Mouse (Mus musculus): ENCODE results near the gene Npdc1. TPM values are rescaled to one million over a fixed set of nuclear protein-coding genes. Genes with fewer than 3 reads are reported as not detected.
"Not testable (repeated sequence)": the region's sequence is repeated elsewhere in the genome, so short reads cannot be mapped to it uniquely, and the experiment has no call there.

Gene Npdc1
- polyA plus RNA-seq, 1 experiment from 2014 or later, result 42.7 TPM

DNA sequence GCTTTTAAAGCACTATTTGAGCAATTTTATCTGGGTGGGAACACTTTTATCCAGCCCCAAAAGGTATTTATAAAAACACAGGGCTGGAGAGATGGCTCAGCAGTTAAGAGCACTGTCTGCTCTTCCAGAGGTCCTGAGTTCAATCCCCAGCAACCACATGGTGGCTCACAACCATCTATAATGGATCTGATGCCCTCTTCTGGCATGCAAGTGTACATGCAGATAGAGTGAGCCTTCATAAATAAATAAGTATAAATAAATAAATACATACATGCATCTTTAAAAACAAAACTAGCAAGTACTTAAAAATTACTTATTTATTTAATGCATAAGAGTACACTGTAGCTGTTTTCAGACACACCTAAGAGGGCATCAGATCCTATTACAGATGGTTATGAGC, 14.3 kb downstream of the Npdc1 start:
- not testable (repeated sequence) for DNase-seq (ENCODE audit: low spot score); H3K9me3 ChIP-seq (ENCODE audit: low read length); H3K27me3 ChIP-seq (replicated peaks; ENCODE audit: insufficient read depth, low read length); H3K4me3 ChIP-seq (ENCODE audit: low read depth, low read length); H3K4me2 ChIP-seq (replicated peaks; ENCODE audit: low read depth, low read length); H3K27ac ChIP-seq (ENCODE audit: low read length); H3K9ac ChIP-seq (replicated peaks; ENCODE audit: low read depth); H3K4me1 ChIP-seq (ENCODE audit: insufficient read depth, low read depth, low read length); ATAC-seq; H3K36me3 ChIP-seq (ENCODE audit: insufficient read depth, low read length)
- 0 out of 2 replicates have a peak, but pooled peaks have one; percentile 18 for TF ChIP-seq CTCF (IDR thresholded peaks at IDR 0.05)

DNA sequence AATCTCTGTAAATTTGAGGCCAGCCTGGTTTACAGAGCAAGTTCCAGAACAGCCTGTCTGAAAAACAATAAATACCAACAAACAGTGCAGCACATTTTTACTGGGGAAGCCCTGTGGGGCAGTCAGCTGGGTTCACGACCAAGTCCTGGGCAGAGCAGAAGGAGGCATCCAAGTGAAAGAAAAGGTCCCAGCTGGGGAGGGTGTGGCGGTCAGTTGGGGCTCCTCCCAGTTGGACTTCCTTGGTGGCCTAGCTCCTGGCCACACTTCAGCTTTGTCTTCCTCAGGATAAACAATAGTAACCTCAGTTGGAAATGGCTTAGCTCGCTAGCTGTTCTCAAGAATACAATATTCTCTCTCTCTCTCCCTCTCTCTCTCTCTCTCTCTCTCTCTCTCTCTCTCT, 18.3 kb downstream of the Npdc1 start:
- Histone ChIP-seq H3K9me3 (ENCODE audit: low read length) (no peaks in the 10 kb centered on the region), H3K4me3 (ENCODE audit: low read depth, low read length) (no peak overlapping the region), H3K27ac (ENCODE audit: low read length) (no peak overlapping the region), H3K4me1 (ENCODE audit: insufficient read depth, low read depth, low read length) (no peaks in the 10 kb centered on the region), H3K4me2 (replicated peaks; ENCODE audit: low read depth, low read length) (no peak overlapping the region), H3K9ac (replicated peaks; ENCODE audit: low read depth) (no peak overlapping the region), H3K36me3 (ENCODE audit: insufficient read depth, low read length) (no peaks in the 10 kb centered on the region), H3K27me3 (replicated peaks; ENCODE audit: insufficient read depth, low read length) (no peaks in the 10 kb centered on the region)
- ATAC-seq (no peak), DNase-seq (ENCODE audit: low spot score) (no peak)
- 30% methylated on average over 3 of the region's 3 CpGs for WGBS
- no peak for TF ChIP-seq EP300 (IDR thresholded peaks at IDR 0.05)
- no peak for TF ChIP-seq CTCF (IDR thresholded peaks at IDR 0.05)

GRCm38 (mm10) chr2:25421896-25422295, 22.7 kb downstream of the Npdc1 start:
- ATAC-seq (peak; percentile 55; the same call in 1 of the 2 replicates), DNase-seq (ENCODE audit: low spot score) (peak; percentile 71)
- TF ChIP-seq EP300 (IDR thresholded peaks at IDR 0.05) (no peak), CTCF (IDR thresholded peaks at IDR 0.05) (peak; percentile 76)
- H3K9ac ChIP-seq (replicated peaks; ENCODE audit: low read depth), result no peak overlapping the region
- H3K4me3 ChIP-seq (ENCODE audit: low read depth, low read length), result no peak overlapping the region
- no peaks in the 10 kb centered on the region for H3K36me3 ChIP-seq (ENCODE audit: insufficient read depth, low read length)
- H3K4me1 ChIP-seq (ENCODE audit: insufficient read depth, low read depth, low read length), result no peaks in the 10 kb centered on the region
- 22% methylated on average over 3 of the region's 3 CpGs for WGBS
- no peaks in the 10 kb centered on the region for H3K9me3 ChIP-seq (ENCODE audit: low read length)
- H3K4me2 ChIP-seq (replicated peaks; ENCODE audit: low read depth, low read length), result no peak overlapping the region
- H3K27me3 ChIP-seq (replicated peaks; ENCODE audit: insufficient read depth, low read length), result no peaks in the 10 kb centered on the region
- no peak overlapping the region for H3K27ac ChIP-seq (ENCODE audit: low read length)

DNA sequence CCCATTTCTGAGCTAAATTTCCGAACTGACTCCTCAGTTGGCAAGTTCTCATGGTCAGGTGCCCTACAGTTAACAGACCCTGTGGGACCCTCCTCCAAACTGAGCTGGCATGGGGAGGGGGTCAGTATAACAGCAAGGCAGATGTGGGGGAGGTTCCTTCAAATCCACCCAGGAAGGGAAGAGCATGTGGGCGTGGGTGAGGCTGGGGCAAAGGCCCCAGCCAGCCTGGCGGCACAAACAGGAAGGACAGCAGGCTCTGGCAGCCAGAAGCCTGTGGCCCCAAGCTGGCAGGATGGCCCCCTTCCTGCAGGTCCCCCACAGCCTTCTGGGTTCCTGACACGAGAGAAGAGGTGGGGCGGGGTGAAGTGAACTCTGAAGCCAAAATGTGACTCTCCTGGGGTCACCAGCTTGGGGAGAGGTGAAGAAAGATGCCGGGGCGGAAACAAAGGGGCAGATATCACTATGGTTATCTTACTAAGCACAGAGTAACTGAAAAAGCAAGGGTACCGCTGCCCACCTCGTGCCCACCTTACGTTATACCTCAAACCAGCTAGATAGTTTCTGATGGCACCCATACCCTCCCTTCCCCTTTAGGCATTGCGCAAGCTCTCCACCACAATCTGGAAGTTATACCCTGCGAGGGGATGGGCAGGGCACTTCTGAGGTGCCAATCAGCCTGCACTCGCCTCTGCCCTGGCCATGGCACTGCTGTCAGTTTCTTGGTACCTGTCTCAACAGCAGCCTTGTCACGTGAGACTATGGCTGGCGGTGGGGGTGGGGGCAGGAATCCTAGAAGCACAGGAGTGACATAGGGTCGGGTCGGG, 23.6 kb downstream of the Npdc1 start, which contains the start of gene Fut7:
Gene Fut7, plus strand, starts transcription at position 681 of the 824 bp plus-strand sequence.
- Histone ChIP-seq H3K36me3 (ENCODE audit: insufficient read depth, low read length) (no peaks in the 10 kb centered on the region), H3K9ac (replicated peaks; ENCODE audit: low read depth) (no peak within 1 kb of the TSS), H3K4me1 (ENCODE audit: insufficient read depth, low read depth, low read length) (no peaks in the 10 kb centered on the region), H3K27me3 (replicated peaks; ENCODE audit: insufficient read depth, low read length) (no peaks in the 10 kb centered on the region), H3K27ac (ENCODE audit: low read length) (no peak within 1 kb of the TSS), H3K9me3 (ENCODE audit: low read length) (no peaks in the 10 kb centered on the region), H3K4me3 (ENCODE audit: low read depth, low read length) (no peak within 1 kb of the TSS), H3K4me2 (replicated peaks; ENCODE audit: low read depth, low read length) (no peak within 1 kb of the TSS)
- no peak for TF ChIP-seq CTCF (IDR thresholded peaks at IDR 0.05)
- no peak for TF ChIP-seq EP300 (IDR thresholded peaks at IDR 0.05)
- ATAC-seq (peak; percentile 27; the same call in 1 of the 2 replicates), DNase-seq (ENCODE audit: low spot score) (no peak)
- 42% methylated on average over 17 of the region's 17 CpGs for WGBS

- Histone ChIP-seq H3K9me3 (ENCODE audit: low read length) (no peaks in the 10 kb centered on the region), H3K27ac (ENCODE audit: low read length) (no peak overlapping the region), H3K9ac (replicated peaks; ENCODE audit: low read depth) (no peak overlapping the region), H3K36me3 (ENCODE audit: insufficient read depth, low read length) (no peaks in the 10 kb centered on the region), H3K27me3 (replicated peaks; ENCODE audit: insufficient read depth, low read length) (no peaks in the 10 kb centered on the region), H3K4me2 (replicated peaks; ENCODE audit: low read depth, low read length) (no peak overlapping the region), H3K4me3 (ENCODE audit: low read depth, low read length) (no peak overlapping the region), H3K4me1 (ENCODE audit: insufficient read depth, low read depth, low read length) (no peaks in the 10 kb centered on the region)
- no peak for DNase-seq (ENCODE audit: low spot score)
- WGBS, result 23% methylated on average over 1 of the region's 1 CpGs
- TF ChIP-seq EP300 (IDR thresholded peaks at IDR 0.05) (no peak), CTCF (IDR thresholded peaks at IDR 0.05) (no peak)
- no peak for ATAC-seq
These were observed 24.5 kb downstream of the Npdc1 start for GRCm38 (mm10) chr2:25423626-25424025.

DNA sequence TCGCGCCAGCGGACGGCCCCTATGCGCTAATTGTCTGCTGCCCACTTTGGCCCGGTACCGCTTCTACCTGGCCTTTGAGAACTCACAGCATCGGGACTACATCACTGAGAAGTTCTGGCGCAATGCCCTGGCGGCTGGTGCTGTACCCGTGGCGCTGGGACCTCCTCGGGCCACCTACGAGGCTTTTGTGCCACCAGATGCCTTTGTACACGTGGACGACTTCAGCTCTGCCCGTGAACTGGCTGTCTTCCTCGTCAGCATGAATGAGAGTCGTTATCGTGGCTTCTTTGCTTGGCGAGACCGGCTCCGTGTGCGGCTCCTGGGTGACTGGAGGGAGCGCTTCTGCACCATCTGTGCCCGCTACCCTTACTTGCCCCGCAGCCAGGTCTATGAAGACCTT, 26.3 kb downstream of the Npdc1 start:
- Histone ChIP-seq H3K9me3 (ENCODE audit: low read length) (no peaks in the 10 kb centered on the region), H3K4me2 (replicated peaks; ENCODE audit: low read depth, low read length) (no peak overlapping the region), H3K4me1 (ENCODE audit: insufficient read depth, low read depth, low read length) (no peaks in the 10 kb centered on the region), H3K36me3 (ENCODE audit: insufficient read depth, low read length) (no peaks in the 10 kb centered on the region), H3K27ac (ENCODE audit: low read length) (no peak overlapping the region), H3K9ac (replicated peaks; ENCODE audit: low read depth) (no peak overlapping the region), H3K27me3 (replicated peaks; ENCODE audit: insufficient read depth, low read length) (peaks cover 10% of the 10 kb centered on the region; the same call in 1 of the 2 replicates), H3K4me3 (ENCODE audit: low read depth, low read length) (no peak overlapping the region)
- TF ChIP-seq EP300 (IDR thresholded peaks at IDR 0.05), result no peak
- no peak for TF ChIP-seq CTCF (IDR thresholded peaks at IDR 0.05)
- no peak for DNase-seq (ENCODE audit: low spot score)
- WGBS, result 46% methylated on average over 27 of the region's 27 CpGs
- ATAC-seq, result no peak
